Mouse (Mus musculus) ZHBTc4 (cell line): ENCODE results near the gene Zfp827.

Experiments used
- DNase-seq: peaks from one replicate; pipeline ENCODE4 v3.0.0-alpha.2; 2011; ENCODE audit warnings: low read depth, low spot score

Zfp827 gene

DNA sequence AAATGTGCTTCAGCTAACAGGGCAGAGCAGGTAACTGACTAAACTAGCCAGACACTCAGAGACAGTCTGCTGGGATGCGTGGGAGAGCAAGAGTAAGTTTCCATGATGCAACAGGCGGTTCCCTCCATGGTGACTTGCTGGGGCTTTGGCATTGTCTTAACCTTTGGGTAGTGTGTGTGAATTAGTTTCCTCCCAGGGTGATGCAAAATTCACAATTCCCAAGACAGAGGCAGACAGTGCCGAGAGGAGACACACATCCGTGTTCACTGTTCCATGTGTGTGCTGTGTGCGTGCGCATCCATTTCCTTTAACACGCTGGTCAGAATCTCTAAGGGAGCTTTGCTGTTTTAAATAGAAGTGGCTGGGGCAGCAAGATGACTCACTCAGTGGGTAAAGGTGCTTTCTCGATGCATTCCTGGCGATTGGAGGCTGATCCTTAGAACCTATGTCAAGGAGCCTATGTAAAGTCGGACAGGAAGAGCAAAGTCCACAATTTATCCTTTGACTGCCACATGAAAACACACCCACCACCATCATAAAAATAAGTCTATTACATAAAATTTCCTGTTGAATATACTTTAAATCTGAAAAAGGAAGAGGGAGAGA, 127.4 kb downstream of the Zfp827 start:
- no peak for DNase-seq

DNA sequence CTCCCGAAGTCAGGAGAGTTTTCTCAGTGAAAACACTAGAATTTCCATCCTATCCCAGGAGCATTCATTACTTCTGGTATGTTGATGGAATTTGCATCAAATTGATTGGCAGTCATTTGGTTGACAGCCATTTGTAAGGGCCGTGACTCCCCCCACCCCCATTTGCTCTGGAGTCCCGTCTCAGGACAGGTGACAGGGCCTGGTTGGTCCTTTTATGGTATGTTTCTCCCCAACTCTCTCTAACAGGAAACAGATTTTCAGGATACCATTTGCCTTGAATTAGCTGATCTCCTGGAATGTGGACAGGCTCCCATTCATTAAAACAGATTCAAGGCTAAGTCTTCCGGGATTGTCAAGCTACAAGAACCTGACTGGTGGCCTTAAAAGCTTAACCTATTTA, 129.1 kb downstream of the Zfp827 start:
- DNase-seq, result no peak

DNA sequence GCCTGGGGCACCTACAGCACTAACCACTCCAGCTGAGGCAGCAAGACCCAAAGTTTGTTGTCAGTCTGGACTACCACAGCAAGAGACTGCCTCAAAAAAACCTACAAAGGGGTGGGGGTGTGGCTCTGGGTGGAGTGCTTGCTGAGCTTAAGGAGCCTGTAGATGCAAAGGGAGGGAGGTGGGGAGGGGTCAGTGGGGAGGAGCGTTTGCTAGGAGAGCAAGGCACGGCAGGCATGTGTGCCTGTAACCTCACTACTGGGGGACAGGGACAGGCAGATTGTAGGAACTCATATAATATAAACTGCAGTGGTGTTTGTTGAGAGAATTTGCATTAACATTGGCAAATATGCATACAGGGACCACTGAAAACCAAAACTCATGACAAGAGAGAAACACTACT, 130.1 kb downstream of the Zfp827 start:
- peak; percentile 64 for DNase-seq

- DNase-seq, result no peak
Observed at GRCm38 (mm10) chr8:79159397-79159796, 131.2 kb downstream of the Zfp827 start.

GRCm38 (mm10) chr8:79160302-79160701, 132.1 kb downstream of the Zfp827 start:
- no peak for DNase-seq

DNA sequence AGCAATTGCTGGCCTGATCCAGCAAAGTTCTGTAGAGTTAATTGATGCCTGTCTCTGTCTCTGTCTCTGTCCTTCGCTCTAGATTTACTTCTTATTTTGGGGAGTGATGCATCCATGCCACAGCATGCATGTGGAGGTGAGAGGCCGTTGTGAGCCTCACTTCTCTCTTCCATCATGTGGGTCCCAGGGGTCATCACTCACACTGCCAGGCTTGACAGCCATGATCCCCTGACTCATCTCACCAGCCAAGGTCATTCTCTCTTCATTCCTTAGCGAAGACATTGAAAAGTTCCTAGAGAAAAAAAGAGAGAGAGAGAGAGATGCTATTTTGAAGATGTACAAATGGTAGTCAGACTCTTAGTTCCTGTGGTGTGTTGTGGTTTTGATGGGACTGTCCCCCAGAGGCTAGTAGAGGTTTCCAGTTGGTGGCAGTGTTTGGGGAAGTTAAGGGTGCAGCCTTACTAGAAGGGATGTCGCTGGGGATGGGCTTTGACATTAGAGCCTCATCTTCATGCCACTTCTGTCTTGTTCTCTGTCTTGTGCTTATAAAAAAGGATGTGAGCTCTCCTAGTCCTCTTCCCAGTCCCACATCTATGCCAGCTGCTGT, 133.0 kb downstream of the Zfp827 start:
- DNase-seq, result no peak

- DNase-seq, result peak; percentile 23
Observed at GRCm38 (mm10) chr8:79162533-79163308, 134.5 kb downstream of the Zfp827 start.

DNA sequence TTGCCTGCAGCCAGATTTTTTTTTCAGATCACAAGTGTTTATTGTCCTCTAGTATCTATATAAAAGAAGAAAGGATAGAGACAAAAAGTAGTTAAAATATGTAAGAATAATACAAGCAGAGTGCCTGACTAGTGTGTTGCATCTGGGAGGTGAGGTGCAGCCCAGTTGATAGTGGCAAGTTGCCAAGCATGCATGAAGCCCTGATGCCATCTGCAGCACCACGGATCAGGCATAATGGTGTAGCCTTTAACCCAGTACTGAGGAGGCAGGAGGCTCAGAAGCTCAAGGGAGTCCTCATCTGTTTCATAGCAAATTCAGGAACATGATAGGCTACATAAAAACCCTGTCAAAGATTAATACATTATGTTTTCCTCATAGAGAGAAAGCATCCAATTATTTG, 136.1 kb downstream of the Zfp827 start:
- no peak for DNase-seq

DNA sequence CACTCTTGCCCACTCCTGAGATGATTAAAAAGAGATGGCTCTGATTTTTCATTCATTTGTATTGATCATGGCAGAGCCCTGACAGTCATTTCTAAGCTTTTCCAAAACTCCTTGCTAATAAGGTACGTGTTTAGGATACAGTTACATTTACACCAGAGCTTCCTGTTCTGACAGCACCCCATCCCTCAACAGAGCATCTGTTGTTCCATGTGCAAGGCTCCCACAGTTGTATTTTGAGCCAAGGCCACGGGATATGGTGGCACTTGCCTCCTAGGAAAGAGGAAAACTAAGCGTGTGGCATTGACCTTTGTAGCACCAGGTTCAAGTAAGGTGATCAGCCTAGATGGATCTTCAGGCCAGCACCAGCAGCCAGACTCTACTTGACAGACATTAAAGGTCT, 137.0 kb downstream of the Zfp827 start:
- no peak for DNase-seq

GRCm38 (mm10) chr8:79173606-79174005, 145.4 kb downstream of the Zfp827 start:
- no peak for DNase-seq

DNA sequence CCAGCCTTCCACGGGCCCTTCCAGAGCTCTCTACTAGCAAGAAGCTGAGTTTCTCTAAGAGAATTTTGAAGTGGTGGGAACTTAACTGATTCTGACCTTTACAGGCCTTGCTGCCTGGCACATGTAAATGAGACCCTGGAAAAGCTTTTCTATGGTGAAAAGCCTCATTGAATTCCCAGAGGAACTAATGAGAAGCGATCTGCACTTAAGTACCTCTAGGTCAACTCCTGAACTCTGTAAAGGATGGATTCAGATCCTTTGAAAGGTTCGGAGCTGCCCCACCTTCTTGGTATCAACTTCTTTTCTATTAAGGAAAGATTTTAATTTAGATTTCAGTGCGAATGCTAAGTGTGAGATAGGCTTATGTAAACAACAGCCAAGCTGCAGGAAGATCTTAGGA, 147.8 kb downstream of the Zfp827 start:
- peak; percentile 84 for DNase-seq

- DNase-seq, result no peak
Observed at GRCm38 (mm10) chr8:79179678-79180077, 151.4 kb downstream of the Zfp827 start.

GRCm38 (mm10) chr8:79185488-79185887, 157.3 kb downstream of the Zfp827 start:
- DNase-seq, result no peak

DNA sequence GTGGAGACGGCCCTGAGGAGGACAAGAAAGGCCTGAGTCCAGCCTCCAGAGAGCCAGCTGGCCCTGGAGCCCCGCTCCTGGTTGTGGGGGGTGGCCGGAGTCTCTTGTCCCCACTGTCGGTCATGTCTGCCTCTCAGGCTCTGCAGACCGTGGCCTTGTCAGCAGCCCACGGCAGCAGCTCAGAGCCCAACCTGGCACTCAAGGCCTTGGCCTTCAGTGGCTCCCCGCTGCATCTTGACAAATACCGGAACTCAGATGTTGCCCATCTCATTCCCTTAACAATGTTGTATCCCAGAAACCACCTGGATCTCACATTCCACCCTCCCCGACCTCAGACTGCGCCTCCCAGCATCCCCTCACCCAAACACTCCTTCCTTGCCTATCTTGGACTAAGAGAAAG, 161.8 kb downstream of the Zfp827 start:
- peak; percentile 35 for DNase-seq

DNA sequence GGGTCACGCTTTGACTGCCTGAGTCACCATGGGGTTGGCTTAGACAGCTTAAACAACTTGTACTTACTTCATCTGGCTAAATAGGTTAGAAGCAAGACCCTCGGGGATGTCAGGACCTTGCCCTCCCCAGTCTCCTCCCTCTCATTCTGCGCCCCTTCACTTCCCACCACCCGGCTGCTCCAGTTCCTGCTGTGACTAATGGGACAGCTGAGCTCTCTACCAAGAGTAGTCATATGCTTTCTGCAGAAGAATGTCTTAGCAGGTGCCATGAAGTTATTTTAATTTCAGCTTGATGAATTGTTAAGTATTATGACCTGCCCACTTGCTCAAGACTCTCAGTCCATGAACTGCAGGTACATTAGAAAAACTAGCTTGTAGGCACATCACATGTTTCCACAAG, 168.2 kb downstream of the Zfp827 start:
- DNase-seq, result no peak

- DNase-seq, result no peak
Observed at GRCm38 (mm10) chr8:79198675-79199074, 170.4 kb downstream of the Zfp827 start.

DNA sequence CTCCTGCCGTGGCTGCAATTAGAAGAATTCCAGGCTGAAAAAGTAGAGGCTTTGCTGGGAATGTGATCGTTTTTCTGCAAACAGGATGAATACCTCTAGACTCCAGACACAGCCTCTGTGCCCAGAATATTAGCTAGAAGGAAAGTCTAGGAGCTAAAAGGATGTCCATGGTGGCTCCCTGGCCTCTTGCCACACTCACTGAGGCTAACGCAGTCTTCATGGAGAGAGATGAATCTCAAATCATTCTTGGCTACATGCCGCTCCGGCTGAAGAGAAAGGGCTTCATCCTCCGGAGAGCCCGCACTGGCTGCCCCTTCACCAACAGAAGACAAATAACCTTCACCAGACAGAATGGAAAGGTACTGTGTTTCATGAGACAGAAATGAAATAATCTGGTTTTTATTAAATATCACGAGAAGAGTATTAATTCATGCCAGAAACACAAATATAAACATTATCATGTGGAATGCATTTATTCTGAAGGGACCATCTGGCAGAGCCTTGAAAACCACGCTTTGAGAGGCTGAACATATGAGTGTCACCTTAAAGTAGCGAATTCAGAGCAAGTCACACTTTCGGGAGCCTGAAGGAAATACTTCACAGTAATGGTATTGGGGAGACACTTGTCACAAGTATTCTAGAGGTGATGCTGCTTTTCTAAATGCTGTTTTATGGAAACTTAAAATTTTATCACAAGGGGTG, 173.4 kb downstream of the Zfp827 start:
- no peak for DNase-seq

DNA sequence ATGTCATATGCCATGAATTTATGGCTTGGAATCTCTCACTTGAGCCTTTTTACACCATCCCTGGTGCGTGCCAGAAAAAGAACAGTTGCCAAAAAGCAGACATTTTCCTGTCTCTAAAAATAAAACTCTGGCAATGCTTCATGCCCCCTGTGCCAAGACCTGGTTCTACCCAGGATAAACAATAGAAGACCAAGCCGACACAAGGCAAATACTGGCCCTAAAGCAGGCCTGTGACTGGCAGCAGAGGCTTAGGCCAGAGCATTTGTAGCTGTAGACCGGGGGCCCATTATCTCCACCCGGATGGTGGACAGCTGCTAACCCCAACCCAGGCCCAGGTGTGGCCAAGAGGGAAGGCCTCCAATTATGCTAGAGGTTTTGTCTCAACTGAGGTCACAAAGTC, 178.7 kb downstream of the Zfp827 start:
- DNase-seq, result no peak

DNA sequence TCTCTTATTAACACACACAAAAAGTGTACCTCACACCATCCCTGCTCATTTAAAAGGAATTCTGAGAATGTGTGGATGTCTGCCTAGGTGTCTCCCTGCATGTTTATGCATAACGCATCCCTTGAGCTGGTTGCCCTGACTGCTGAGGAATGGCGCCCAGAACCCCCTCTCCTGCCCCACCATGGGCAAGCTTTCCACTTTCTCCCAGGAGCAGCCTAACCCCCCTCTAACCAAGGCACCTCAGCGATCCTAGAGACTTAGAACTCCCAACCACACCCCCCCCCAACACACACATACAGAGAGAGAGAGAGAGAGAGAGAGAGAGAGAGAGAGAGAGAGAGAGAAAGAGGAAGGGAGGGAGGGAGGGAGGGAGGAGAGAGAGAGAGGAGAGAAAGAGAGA, 179.9 kb downstream of the Zfp827 start:
- DNase-seq, result no peak

DNA sequence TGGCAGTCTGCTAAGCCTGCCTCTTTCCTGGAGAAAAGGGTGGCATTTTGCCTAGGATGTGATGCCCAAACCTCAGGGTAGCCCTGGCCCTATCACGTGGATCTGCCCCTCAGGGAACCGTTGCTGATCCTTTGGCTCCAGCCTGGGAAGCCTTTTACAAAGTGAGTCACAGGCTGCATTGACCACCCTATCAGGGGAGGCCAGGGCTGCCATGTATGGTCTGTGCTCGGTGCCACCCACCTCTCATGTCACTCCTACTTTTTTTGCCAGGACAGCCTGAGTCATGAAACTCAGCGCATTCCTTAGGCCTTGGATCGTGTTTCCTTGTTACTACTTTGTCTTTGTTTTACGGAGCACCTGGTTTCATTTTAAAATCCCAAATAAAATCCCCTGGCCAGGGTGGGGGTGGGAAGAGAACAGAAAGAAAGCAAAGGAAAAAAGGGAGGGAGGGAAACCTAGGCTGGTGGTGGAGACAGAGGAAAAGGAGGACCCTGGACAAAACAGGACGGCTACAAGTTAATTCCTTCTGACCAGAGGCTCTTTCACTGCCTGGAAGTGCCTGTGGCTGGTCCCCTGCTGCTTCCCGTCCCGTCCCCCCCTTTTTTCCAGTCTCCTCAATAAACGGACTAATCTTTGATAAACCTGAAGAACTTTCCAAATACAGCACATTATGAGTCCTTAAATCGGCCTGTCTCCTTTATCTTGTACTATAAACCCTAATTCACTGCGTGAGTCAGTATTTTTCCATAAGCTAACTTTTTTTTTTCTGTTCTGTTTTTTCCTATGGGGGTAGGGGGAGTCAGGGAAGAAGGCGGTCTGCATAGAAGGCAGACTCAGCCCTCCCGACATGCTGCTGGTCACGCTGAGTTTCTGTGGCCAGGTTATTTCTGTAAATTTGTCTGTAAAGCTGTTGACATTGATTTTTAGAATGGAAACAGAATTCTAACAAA, 180.7 kb downstream of the Zfp827 start:
- no peak for DNase-seq

DNA sequence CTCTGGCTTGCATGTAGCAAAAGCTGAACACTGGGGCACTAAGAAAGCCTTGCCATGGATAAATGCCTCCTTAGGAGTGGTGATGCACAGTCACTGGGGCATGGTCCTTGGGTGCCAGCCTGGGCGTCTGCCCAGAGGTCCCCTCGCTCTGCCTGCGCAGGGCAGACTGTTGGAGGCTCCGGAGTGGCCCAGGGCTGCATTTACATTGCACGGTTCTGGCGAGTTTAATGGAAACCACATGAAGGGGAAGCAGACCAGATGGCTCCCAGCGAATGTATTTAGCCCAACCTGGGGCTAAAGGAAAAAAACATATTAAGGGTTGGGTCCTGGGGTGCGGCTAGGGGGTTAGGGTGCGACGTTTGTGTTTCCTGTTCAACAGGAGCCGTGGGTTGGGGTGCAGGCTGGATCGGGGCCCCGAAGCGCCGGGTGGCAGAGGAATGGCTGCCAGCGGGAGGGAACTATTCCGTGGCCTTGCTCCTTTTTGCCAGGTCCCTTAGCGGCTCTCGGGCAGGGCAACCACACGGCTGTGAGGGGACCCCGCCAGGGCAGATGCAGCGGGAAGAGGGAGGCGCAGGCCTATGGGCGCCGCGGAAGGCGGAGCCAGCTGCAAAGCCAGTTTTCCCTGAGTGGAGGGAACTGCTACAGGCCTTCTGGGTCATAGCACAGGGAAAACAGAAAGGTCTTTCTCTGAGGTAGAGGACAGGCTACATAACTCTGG, 181.6 kb downstream of the Zfp827 start:
- DNase-seq, result peak; percentile 62
